Mouse (Mus musculus) C2C12 (cell line): ENCODE measurements around the gene Hoxc4. TPM values are rescaled to one million over a fixed set of nuclear protein-coding genes. Genes with fewer than 3 reads are reported as not detected.

Experiments
- H3K27me3 ChIP-seq: one replicate; pipeline ENCODE4 v1.6.1; 2011; ENCODE audit not compliant: control insufficient read depth, insufficient read depth, insufficient read length
- H3K36me3 ChIP-seq: one replicate; pipeline ENCODE4 v1.6.1; 2011; ENCODE audit not compliant: control insufficient read depth, insufficient read depth
- H3K4me3 ChIP-seq: one replicate; pipeline ENCODE4 v1.5.1; 2011; ENCODE audit warnings: mild to moderate bottlenecking, control low read depth; ENCODE audit not compliant: poor library complexity, insufficient read depth, severe bottlenecking
- H3K79me2 ChIP-seq: one replicate; pipeline ENCODE4 v1.6.1; 2011; ENCODE audit not compliant: control insufficient read depth, insufficient read depth
- H3K79me3 ChIP-seq: one replicate; pipeline ENCODE4 v1.6.1; 2011; ENCODE audit warnings: low read depth, control low read depth
- H3ac ChIP-seq: one replicate; pipeline ENCODE3; 2011; ENCODE audit warnings: low read depth; ENCODE audit not compliant: control insufficient read depth, insufficient read length
- CEBPB ChIP-seq: IDR thresholded peaks from one replicate; pipeline ENCODE4 v1.6.1; 2011; ENCODE audit warnings: low read depth, mild to moderate bottlenecking, control low read depth, moderate library complexity
- CTCF ChIP-seq: IDR thresholded peaks from one replicate; pipeline ENCODE4 v1.5.1; 2011; ENCODE audit not compliant: control insufficient read depth, insufficient read depth, insufficient read length
- FOSL1 ChIP-seq: IDR thresholded peaks from one replicate; pipeline ENCODE4 v1.8.0; 2011; ENCODE audit warnings: mild to moderate bottlenecking, low read length; ENCODE audit not compliant: poor library complexity, insufficient read depth, severe bottlenecking
- MAX ChIP-seq: IDR thresholded peaks from one replicate; pipeline ENCODE4 v1.6.1; 2011; ENCODE audit warnings: mild to moderate bottlenecking, control low read depth
- MYOD1 ChIP-seq: IDR thresholded peaks from one replicate; pipeline ENCODE4 v1.6.1; 2011; ENCODE audit warnings: low read depth; ENCODE audit not compliant: control insufficient read depth, insufficient read length
- MYOG ChIP-seq: IDR thresholded peaks from one replicate; pipeline ENCODE4 v1.6.1; 2011; ENCODE audit not compliant: control insufficient read depth, insufficient read length; ENCODE audit errors: extremely low read depth
- USF1 ChIP-seq: IDR thresholded peaks from one replicate; pipeline ENCODE4 v1.6.1; 2011; ENCODE audit warnings: low read depth, mild to moderate bottlenecking, control low read depth, moderate library complexity
- polyA plus RNA-seq: library from polyadenylated mRNA; unstranded; fragments of >200 nt; fragmentation: generic; extraction: Trizol; gene quantifications from one replicate; pipeline ENCODE4 v1.2.1, GENCODE M21; 2012; ENCODE audit warnings: missing spikeins

Hoxc4 gene
- polyA plus RNA-seq, 1 experiment, result 3.4 TPM

- Histone ChIP-seq H3K4me3 (no peak overlapping the region), H3ac (no peak overlapping the region), H3K36me3 (no peaks in the 10 kb centered on the region), H3K79me3 (no peaks in the 10 kb centered on the region), H3K27me3 (no peaks in the 10 kb centered on the region), H3K79me2 (no peaks in the 10 kb centered on the region)
- no peak for TF ChIP-seq CEBPB
- TF ChIP-seq FOSL1, result no peak
- no peak for TF ChIP-seq MAX
- no peak for TF ChIP-seq CTCF
- no peak for TF ChIP-seq USF1
- no peak for TF ChIP-seq MYOD1
- no peak for TF ChIP-seq MYOG
Measured at GRCm38 (mm10) chr15:103038701-103039480, 20.2 kb downstream of the Hoxc4 start.

- Histone ChIP-seq H3K79me3 (no peaks in the 10 kb centered on the region), H3K36me3 (no peaks in the 10 kb centered on the region), H3ac (no peak overlapping the region), H3K4me3 (no peak overlapping the region), H3K79me2 (no peaks in the 10 kb centered on the region), H3K27me3 (no peaks in the 10 kb centered on the region)
- no peak for TF ChIP-seq CTCF
- no peak for TF ChIP-seq CEBPB
- TF ChIP-seq USF1, result no peak
- TF ChIP-seq MYOG, result no peak
- no peak for TF ChIP-seq MYOD1
- no peak for TF ChIP-seq MAX
- TF ChIP-seq FOSL1, result no peak
Measured at GRCm38 (mm10) chr15:103039609-103040008, 20.9 kb downstream of the Hoxc4 start.

- Histone ChIP-seq H3K79me3 (no peaks in the 10 kb centered on the region), H3K27me3 (no peaks in the 10 kb centered on the region), H3K4me3 (no peak overlapping the region), H3K79me2 (no peaks in the 10 kb centered on the region), H3ac (no peak overlapping the region), H3K36me3 (no peaks in the 10 kb centered on the region)
- TF ChIP-seq MAX (no peak), MYOG (no peak), CEBPB (no peak), USF1 (no peak), FOSL1 (no peak), MYOD1 (no peak), CTCF (no peak)
Measured at GRCm38 (mm10) chr15:103040601-103041000, 21.9 kb downstream of the Hoxc4 start.

- Histone ChIP-seq H3ac (no peak overlapping the region), H3K27me3 (no peaks in the 10 kb centered on the region), H3K79me2 (no peaks in the 10 kb centered on the region), H3K36me3 (no peaks in the 10 kb centered on the region), H3K79me3 (no peaks in the 10 kb centered on the region), H3K4me3 (no peak overlapping the region)
- TF ChIP-seq CTCF, result no peak
- no peak for TF ChIP-seq MYOD1
- no peak for TF ChIP-seq MAX
- no peak for TF ChIP-seq FOSL1
- no peak for TF ChIP-seq USF1
- no peak for TF ChIP-seq CEBPB
- TF ChIP-seq MYOG, result no peak
Measured at GRCm38 (mm10) chr15:103041613-103042012, 22.9 kb downstream of the Hoxc4 start.

GRCm38 (mm10) chr15:103042209-103042608 is 23.5 kb downstream of the Hoxc4 start:
- Histone ChIP-seq H3K4me3 (no peak overlapping the region), H3K27me3 (no peaks in the 10 kb centered on the region), H3K36me3 (no peaks in the 10 kb centered on the region), H3ac (no peak overlapping the region), H3K79me2 (no peaks in the 10 kb centered on the region), H3K79me3 (no peaks in the 10 kb centered on the region)
- TF ChIP-seq CEBPB (no peak), USF1 (no peak), MYOD1 (no peak), MAX (no peak), FOSL1 (no peak), CTCF (no peak), MYOG (no peak)
